Mouse (Mus musculus): ENCODE data around the gene Apoc1.

GRCm38 (mm10) chr7:19699827-19700148 lies 7.3 kb upstream of the Apoc1 start:
- TF ChIP-seq CTCF (IDR thresholded peaks at IDR 0.05; ENCODE audit: extremely low read depth, insufficient read length, insufficient replicate concordance, low read depth, low read length), result no peak
- no peak for TF ChIP-seq POLR2A (IDR thresholded peaks at IDR 0.05; ENCODE audit: low read depth, low read length)

Measured in small intestine, adult 2 months (tissue).